Mouse (Mus musculus) CD4-positive, CD25-positive, alpha-beta regulatory T cell, adult 2 months (primary cell): ENCODE measurements around the gene Tenm2.

Experiments used
- DNase-seq: peaks from one replicate; pipeline ENCODE4 v3.0.0-alpha.2; 2012; ENCODE audit warnings: low read depth, low spot score

Gene Tenm2

DNA sequence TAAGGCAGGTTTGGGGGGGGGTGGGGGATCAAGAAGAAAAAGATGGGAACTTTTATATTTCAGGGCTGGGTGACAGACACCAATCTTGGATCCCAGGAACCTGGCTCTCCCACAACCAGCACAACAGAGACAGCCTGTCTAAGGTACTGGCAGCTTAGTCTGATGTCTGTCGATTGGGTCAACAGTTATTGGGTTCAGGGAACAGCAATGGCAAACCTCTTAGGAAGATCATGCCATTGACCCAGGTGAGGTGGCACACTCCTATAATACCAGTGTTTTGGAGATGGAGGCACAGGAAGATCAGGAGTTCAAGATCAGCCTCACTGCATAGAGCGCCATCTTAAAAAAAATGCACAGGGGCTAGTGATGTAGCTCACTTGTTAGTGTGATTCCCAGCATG lies 1273.3 kb downstream of the Tenm2 start:
- DNase-seq, result no peak

DNA sequence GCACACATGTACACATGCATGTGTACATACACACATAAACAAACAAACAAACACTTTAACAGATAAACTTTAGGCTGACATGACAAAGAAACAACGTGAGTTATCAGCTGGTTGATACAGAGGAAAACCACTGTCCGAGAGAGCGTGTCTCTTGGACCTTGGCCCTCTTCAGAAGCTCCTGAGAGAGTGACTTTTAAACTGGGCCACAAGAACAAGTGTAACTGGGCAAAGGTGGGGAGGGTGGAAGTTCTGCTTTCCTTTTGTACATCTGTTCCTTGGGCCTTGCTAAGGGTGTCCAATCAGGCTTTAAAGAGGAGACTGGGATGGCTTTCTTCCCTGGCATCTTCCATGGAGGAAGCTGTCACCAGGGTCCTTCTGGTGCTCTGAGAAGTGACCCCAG lies 1276.5 kb downstream of the Tenm2 start:
- DNase-seq, result no peak
